Mouse (Mus musculus): Measurements from ENCODE around the gene Dmbx1. TPM values are rescaled to one million over a fixed set of nuclear protein-coding genes. Genes with fewer than 3 reads are reported as not detected.

Gene Dmbx1
- polyA plus RNA-seq, 1 experiment from 2014 or later, result not detected

DNA sequence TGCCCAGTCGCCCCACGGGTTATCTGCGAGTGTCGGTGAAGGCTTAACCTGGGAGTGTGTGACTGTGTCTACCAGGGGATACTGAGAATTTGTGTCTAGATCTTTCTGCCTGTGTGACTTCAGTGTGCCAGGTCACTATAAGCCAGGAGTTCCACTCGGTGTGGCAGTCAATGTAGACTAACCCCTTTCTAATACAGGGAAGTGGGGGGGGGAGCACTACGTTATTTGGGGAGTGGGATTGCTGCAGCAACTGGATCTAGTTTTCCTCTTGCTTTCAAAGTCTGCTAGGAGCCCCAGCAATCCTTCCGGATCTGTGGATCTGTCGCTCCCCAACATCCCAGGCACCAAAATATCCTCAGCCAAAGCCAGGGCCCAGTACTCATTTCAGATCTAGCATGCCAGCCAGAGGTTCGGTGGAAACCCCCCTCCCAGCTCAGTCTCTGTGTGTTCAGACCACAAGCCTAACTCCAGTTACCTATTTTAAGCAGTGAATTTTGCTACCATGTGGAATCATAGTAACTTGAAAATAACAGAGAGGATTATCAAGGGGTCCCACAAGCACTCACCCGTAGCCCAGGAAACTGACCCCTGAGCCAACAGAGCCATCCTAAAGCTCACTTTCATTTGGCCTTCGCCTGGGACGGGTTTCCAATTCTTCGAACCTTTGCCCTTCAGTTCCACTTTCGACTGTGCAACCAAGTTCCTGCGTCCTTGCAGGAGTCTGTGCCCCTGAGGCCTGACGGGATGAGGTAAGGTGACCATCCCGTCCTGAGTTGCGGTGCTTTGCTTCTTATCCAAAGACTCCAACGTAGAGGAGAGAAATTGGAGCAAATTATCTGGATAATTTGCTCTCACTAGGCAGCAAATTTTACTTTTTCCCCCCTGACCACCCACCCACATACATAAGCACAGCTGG lies 2.4 kb downstream of the Dmbx1 start:
- H3K9ac ChIP-seq (ENCODE audit: low read depth, low read length), result no peak overlapping the region
- WGBS, result 6% methylated on average over 19 of the region's 19 CpGs
- peaks cover 94% of the 10 kb centered on the region for H3K27me3 ChIP-seq (ENCODE audit: insufficient read depth, low read length)
- H3K9me3 ChIP-seq (replicated peaks; ENCODE audit: low read length), result no peaks in the 10 kb centered on the region
- no peak; the same call in 1 of the 2 replicates for ATAC-seq (replicated peaks; ENCODE audit: low FRiP score, low read depth)
- no peaks in the 10 kb centered on the region for H3K36me3 ChIP-seq (ENCODE audit: insufficient read depth, low read length)
- no peak overlapping the region for H3K4me2 ChIP-seq (ENCODE audit: low read length)
- peaks cover 3% of the 10 kb centered on the region for H3K4me1 ChIP-seq (replicated peaks; ENCODE audit: insufficient read depth, low read length)
- H3K4me3 ChIP-seq (replicated peaks; ENCODE audit: low read depth, low read length), result no peak overlapping the region
- TF ChIP-seq CTCF (IDR thresholded peaks at IDR 0.05; ENCODE audit: low read depth), result no peak
- no peak overlapping the region for H3K27ac ChIP-seq
- no peak for DNase-seq (ENCODE audit: low spot score)

DNA sequence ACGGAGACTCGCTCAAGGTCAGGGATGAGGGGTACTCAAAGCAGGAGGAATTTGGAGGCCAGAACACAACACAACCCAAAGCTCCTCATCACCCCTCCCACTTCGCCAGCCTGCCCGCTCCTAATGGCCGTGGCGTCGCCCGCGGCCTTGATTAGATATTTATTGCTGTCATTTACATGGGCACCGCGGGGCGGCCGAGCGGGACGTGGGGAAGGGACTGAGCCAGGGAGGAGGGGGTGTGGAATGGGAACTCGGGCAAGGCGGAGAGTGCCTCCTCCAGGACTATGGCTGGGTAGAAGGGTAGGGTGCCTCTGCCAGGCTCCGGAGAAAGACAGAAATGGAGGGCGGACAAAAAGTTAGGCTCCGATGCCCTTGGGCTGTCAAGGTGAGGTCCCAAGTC lies 3.1 kb downstream of the Dmbx1 start:
- Histone ChIP-seq H3K9me3 (replicated peaks; ENCODE audit: low read length) (no peaks in the 10 kb centered on the region), H3K36me3 (ENCODE audit: insufficient read depth, low read length) (no peaks in the 10 kb centered on the region), H3K9ac (ENCODE audit: low read depth, low read length) (no peak overlapping the region), H3K4me1 (replicated peaks; ENCODE audit: insufficient read depth, low read length) (peaks cover 3% of the 10 kb centered on the region), H3K4me2 (ENCODE audit: low read length) (no peak overlapping the region), H3K27me3 (ENCODE audit: insufficient read depth, low read length) (peaks cover 96% of the 10 kb centered on the region), H3K4me3 (replicated peaks; ENCODE audit: low read depth, low read length) (0 out of 2 replicates have a peak overlapping the region, but pooled peaks have one; percentile 3), H3K27ac (no peak overlapping the region)
- WGBS, result 1% methylated on average over 20 of the region's 20 CpGs
- no peak for TF ChIP-seq CTCF (IDR thresholded peaks at IDR 0.05; ENCODE audit: low read depth)
- peak; percentile 26; the same call in 1 of the 2 replicates for ATAC-seq (replicated peaks; ENCODE audit: low FRiP score, low read depth)
- no peak for DNase-seq (ENCODE audit: low spot score)

DNA sequence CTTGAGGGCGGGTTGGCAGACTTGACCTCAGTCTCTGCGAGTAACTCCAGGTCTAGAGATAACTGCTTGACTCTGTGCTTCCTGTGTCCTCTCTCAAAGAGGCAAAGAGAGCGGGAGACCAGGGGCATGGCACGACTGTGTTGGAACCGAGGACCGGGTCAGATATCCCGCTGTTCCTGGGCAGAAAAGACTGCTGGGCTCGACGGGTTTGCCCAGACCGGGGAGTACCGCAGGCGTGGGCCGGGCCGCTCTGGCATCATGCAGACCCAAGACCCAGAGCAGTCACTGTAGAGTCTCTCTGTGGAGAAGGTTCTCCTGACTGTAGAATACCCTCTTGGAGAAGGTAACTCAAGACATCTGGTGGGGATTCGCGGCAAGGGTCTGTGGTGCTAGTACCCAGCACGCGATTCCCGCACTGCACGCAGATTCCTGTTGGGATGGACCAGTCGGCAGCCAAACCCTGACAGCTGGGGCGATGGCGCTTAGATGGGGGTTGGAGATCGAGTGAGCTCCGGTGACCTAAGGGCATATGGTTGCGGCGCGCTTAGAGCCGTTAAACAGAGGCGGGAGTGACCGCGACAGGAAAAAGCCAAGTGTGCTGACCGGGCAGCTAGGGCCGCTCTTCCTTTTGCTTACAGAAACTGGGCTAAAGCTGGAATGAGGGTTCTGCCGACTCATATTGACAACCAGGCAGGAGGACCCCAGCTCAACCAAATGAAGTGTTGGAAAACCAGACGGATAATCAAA lies 3.7 kb downstream of the Dmbx1 start:
- Histone ChIP-seq H3K4me3 (replicated peaks; ENCODE audit: low read depth, low read length) (0 out of 2 replicates have a peak overlapping the region, but pooled peaks have one; percentile 3), H3K4me2 (ENCODE audit: low read length) (no peak overlapping the region), H3K27me3 (ENCODE audit: insufficient read depth, low read length) (peaks cover 96% of the 10 kb centered on the region), H3K36me3 (ENCODE audit: insufficient read depth, low read length) (no peaks in the 10 kb centered on the region), H3K27ac (no peak overlapping the region), H3K9ac (ENCODE audit: low read depth, low read length) (no peak overlapping the region), H3K9me3 (replicated peaks; ENCODE audit: low read length) (no peaks in the 10 kb centered on the region), H3K4me1 (replicated peaks; ENCODE audit: insufficient read depth, low read length) (peaks cover 3% of the 10 kb centered on the region)
- no peak for ATAC-seq (replicated peaks; ENCODE audit: low FRiP score, low read depth)
- DNase-seq (ENCODE audit: low spot score), result no peak
- TF ChIP-seq CTCF (IDR thresholded peaks at IDR 0.05; ENCODE audit: low read depth), result no peak
- under 1% methylated on average over 36 of the region's 36 CpGs for WGBS

DNA sequence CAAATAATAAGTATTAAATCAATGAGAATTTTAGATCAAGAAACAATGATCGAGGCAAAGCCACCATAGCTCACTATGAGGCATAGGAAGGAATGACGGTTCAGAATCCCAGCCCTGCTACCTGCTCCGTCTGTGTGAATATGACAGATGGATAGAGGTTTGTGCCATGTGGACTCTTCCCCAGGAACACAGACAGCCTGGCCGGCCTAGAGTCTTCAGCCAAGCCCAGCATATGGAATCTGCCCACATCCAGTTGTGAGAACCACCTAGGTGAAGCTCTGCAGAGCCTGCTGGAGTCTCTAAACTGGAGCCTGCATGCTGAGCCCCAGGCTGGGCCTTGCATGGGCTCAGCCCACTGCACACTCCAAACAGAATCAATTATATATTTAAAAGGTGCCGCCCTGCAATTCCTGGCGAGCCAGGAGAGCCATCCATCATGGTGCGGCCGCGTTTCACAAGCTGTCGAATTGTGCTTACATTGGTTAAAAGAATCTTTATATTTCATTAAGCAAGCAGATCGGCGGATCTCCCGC lies 8.1 kb downstream of the Dmbx1 start:
- Histone ChIP-seq H3K9me3 (replicated peaks; ENCODE audit: low read length) (no peaks in the 10 kb centered on the region), H3K4me1 (replicated peaks; ENCODE audit: insufficient read depth, low read length) (no peaks in the 10 kb centered on the region; the same call in 1 of the 2 replicates), H3K4me3 (replicated peaks; ENCODE audit: low read depth, low read length) (no peak overlapping the region), H3K27me3 (ENCODE audit: insufficient read depth, low read length) (peaks cover 76% of the 10 kb centered on the region), H3K27ac (no peak overlapping the region), H3K4me2 (ENCODE audit: low read length) (no peak overlapping the region), H3K36me3 (ENCODE audit: insufficient read depth, low read length) (no peaks in the 10 kb centered on the region), H3K9ac (ENCODE audit: low read depth, low read length) (no peak overlapping the region)
- WGBS, result 46% methylated on average over 13 of the region's 13 CpGs
- ATAC-seq (replicated peaks; ENCODE audit: low FRiP score, low read depth) (no peak), DNase-seq (ENCODE audit: low spot score) (no peak)
- TF ChIP-seq CTCF (IDR thresholded peaks at IDR 0.05; ENCODE audit: low read depth), result no peak

DNA sequence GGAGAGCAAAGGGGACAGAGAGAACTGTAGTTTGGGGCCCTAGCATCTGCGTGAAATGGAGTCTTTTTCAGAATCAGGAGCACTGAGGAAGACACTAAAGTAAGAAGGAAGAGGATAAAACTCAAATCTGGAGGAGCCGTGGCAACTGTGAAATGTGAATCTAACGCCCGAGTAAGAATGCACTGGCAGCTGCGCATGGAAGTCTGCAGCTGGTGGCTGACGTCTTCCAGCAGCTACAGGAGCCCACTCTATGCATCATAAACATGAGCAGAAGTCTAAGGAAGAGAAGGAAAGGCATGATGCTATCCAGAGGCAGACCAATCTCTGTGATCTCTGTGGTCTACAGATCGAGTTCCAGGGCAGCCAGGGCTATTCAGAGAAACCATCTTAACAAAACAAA lies 12.1 kb downstream of the Dmbx1 start:
- no peak for TF ChIP-seq CTCF (IDR thresholded peaks at IDR 0.05; ENCODE audit: low read depth)
- no peak overlapping the region for H3K4me2 ChIP-seq (ENCODE audit: low read length)
- no peaks in the 10 kb centered on the region for H3K9me3 ChIP-seq (replicated peaks; ENCODE audit: low read length)
- no peak overlapping the region for H3K27ac ChIP-seq
- peaks cover 45% of the 10 kb centered on the region for H3K27me3 ChIP-seq (ENCODE audit: insufficient read depth, low read length)
- H3K36me3 ChIP-seq (ENCODE audit: insufficient read depth, low read length), result no peaks in the 10 kb centered on the region
- 52% methylated on average over 7 of the region's 7 CpGs for WGBS
- no peaks in the 10 kb centered on the region for H3K4me1 ChIP-seq (replicated peaks; ENCODE audit: insufficient read depth, low read length)
- no peak overlapping the region for H3K9ac ChIP-seq (ENCODE audit: low read depth, low read length)
- no peak overlapping the region for H3K4me3 ChIP-seq (replicated peaks; ENCODE audit: low read depth, low read length)
- DNase-seq (ENCODE audit: low spot score) (no peak), ATAC-seq (replicated peaks; ENCODE audit: low FRiP score, low read depth) (no peak)

DNA sequence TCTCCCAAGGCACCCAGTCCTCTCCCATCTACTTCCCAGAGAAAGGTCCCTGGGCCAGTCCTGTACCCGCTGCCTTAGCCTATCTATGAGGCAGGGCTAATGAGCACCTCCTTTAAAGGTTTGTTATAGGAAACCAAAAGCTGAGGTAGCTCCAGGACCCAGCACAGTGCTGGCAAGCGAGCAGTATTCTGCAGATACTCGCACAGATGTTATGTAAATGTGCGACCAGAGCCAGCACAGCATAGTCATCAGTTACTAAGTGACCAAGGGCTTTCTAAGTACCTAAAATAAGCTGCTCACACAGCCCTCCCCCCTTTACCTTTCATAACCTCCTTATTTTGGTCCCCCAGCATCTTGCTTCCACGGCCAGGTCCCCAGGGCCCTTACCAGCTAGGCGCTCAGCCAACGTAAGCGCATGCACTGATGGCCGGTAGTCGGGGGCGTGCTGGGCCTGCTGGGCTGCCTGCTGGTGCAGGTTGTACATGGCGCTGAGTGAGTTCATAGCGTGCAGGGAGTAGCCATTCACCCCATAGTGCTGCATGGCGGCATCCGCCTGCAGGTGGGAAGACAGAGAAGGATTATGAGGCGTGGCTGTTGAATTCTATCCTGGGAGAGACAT lies 16.4 kb downstream of the Dmbx1 start:
- WGBS, result 59% methylated on average over 16 of the region's 16 CpGs
- TF ChIP-seq CTCF (IDR thresholded peaks at IDR 0.05; ENCODE audit: low read depth), result no peak
- H3K9ac ChIP-seq (ENCODE audit: low read depth, low read length), result no peak overlapping the region
- no peaks in the 10 kb centered on the region for H3K9me3 ChIP-seq (replicated peaks; ENCODE audit: low read length)
- H3K27me3 ChIP-seq (ENCODE audit: insufficient read depth, low read length), result peaks cover 14% of the 10 kb centered on the region
- H3K27ac ChIP-seq, result no peak overlapping the region
- DNase-seq (ENCODE audit: low spot score) (no peak), ATAC-seq (replicated peaks; ENCODE audit: low FRiP score, low read depth) (no peak)
- H3K36me3 ChIP-seq (ENCODE audit: insufficient read depth, low read length), result no peaks in the 10 kb centered on the region
- no peak overlapping the region for H3K4me3 ChIP-seq (replicated peaks; ENCODE audit: low read depth, low read length)
- H3K4me2 ChIP-seq (ENCODE audit: low read length), result no peak overlapping the region
- H3K4me1 ChIP-seq (replicated peaks; ENCODE audit: insufficient read depth, low read length), result no peaks in the 10 kb centered on the region
